Mouse (Mus musculus): ENCODE data around the gene Casp8. TPM values are rescaled to one million over a fixed set of nuclear protein-coding genes. Genes with fewer than 3 reads are reported as not detected.
"Not testable (repeated sequence)": the region's sequence is repeated elsewhere in the genome, so short reads cannot be mapped to it uniquely, and the experiment has no call there.

The Casp8 gene
- total and polyA plus RNA-seq, 3 experiments, result 36.2 to 59.3 (median 53.3) TPM

- H3K9ac ChIP-seq (ENCODE audit: insufficient read depth, low read depth), result no peak overlapping the region
- dilution Hi-C loops (cut with MboI; ENCODE audit: extremely low pct_ligation_motif_present, extremely low pct_unique_long_range_greater_than_20kb, low sequenced_read_pairs) (no loop called here), in situ Hi-C loops (cut with MboI; ENCODE audit: low pct_ligation_motif_present, low pct_unique_long_range_greater_than_20kb, low sequenced_read_pairs) (loop anchor here (10.0 kb wide), 2 partner anchors 85 to 125 kb away; no protein-coding TSS in a partner anchor)
- H3K36me3 ChIP-seq (replicated peaks in 1 of 2; ENCODE audit: control insufficient read depth in 1 of 2, insufficient read depth in 1 of 2, low read length in 1 of 2), result no peaks in the 10 kb centered on the region
- no peak overlapping the region for H3K4me2 ChIP-seq (ENCODE audit: insufficient read depth, low read depth, poor library complexity, severe bottlenecking)
- TF ChIP-seq EP300 (IDR thresholded peaks at IDR 0.05; ENCODE audit: low read length), result no peak
- no peak for DNase-seq (ENCODE audit: extremely low read depth)
- peaks cover 0 to 19% of the 10 kb centered on the region in 2 experiments; a peak in 2 of 4 replicates for H3K4me1 ChIP-seq (ENCODE audit: control insufficient read depth in 1 of 2, insufficient read depth in 2 of 2)
- H3K4me3 ChIP-seq (replicated peaks in 1 of 3; ENCODE audit: low read depth in 2 of 3, low read length in 2 of 3, poor library complexity in 1 of 3), result no peak overlapping the region
- H3K79me2 ChIP-seq (replicated peaks; ENCODE audit: control insufficient read depth, extremely low read depth, insufficient read depth, poor library complexity, severe bottlenecking), result no peaks in the 10 kb centered on the region
- H3K9me3 ChIP-seq (replicated peaks; ENCODE audit: low read length), result peaks cover 6% of the 10 kb centered on the region
- H3K27ac ChIP-seq (ENCODE audit: insufficient read depth, low read depth), result no peak overlapping the region
- no peaks in the 10 kb centered on the region for H3K27me3 ChIP-seq (replicated peaks)
These were observed 94.8 kb downstream of the Casp8 start for GRCm38 (mm10) chr1:58889826-58890546.

- H3K4me2 ChIP-seq (ENCODE audit: insufficient read depth, low read depth, poor library complexity, severe bottlenecking); H3K9ac ChIP-seq (ENCODE audit: insufficient read depth, low read depth); H3K36me3 ChIP-seq (replicated peaks in 1 of 2; ENCODE audit: control insufficient read depth in 1 of 2, insufficient read depth in 1 of 2, low read length in 1 of 2); H3K4me3 ChIP-seq (replicated peaks in 1 of 3; ENCODE audit: low read depth in 2 of 3, low read length in 2 of 3, poor library complexity in 1 of 3); H3K9me3 ChIP-seq (replicated peaks; ENCODE audit: low read length); H3K79me2 ChIP-seq (replicated peaks; ENCODE audit: control insufficient read depth, extremely low read depth, insufficient read depth, poor library complexity, severe bottlenecking); H3K27ac ChIP-seq (ENCODE audit: insufficient read depth, low read depth); DNase-seq (ENCODE audit: extremely low read depth); dilution Hi-C loops (cut with MboI; ENCODE audit: extremely low pct_ligation_motif_present, extremely low pct_unique_long_range_greater_than_20kb, low sequenced_read_pairs); H3K27me3 ChIP-seq (replicated peaks): not testable (repeated sequence)
- peaks cover 0 to 21% of the 10 kb centered on the region in 2 experiments; a peak in 2 of 4 replicates for H3K4me1 ChIP-seq (ENCODE audit: control insufficient read depth in 1 of 2, insufficient read depth in 2 of 2)
- in situ Hi-C loops (cut with MboI; ENCODE audit: low pct_ligation_motif_present, low pct_unique_long_range_greater_than_20kb, low sequenced_read_pairs), result loop anchor here (10.0 kb wide), 2 partner anchors 86 to 126 kb away; no protein-coding TSS in a partner anchor
These were observed 95.6 kb downstream of the Casp8 start for GRCm38 (mm10) chr1:58890697-58891290.

- H3K79me2 ChIP-seq (replicated peaks; ENCODE audit: control insufficient read depth, extremely low read depth, insufficient read depth, poor library complexity, severe bottlenecking); H3K4me3 ChIP-seq (replicated peaks in 1 of 3; ENCODE audit: low read depth in 2 of 3, low read length in 2 of 3, poor library complexity in 1 of 3); H3K27ac ChIP-seq (ENCODE audit: insufficient read depth, low read depth); H3K9me3 ChIP-seq (replicated peaks; ENCODE audit: low read length); DNase-seq (ENCODE audit: extremely low read depth); H3K4me2 ChIP-seq (ENCODE audit: insufficient read depth, low read depth, poor library complexity, severe bottlenecking); H3K9ac ChIP-seq (ENCODE audit: insufficient read depth, low read depth); H3K36me3 ChIP-seq (replicated peaks in 1 of 2; ENCODE audit: control insufficient read depth in 1 of 2, insufficient read depth in 1 of 2, low read length in 1 of 2); H3K27me3 ChIP-seq (replicated peaks); dilution Hi-C loops (cut with MboI; ENCODE audit: extremely low pct_ligation_motif_present, extremely low pct_unique_long_range_greater_than_20kb, low sequenced_read_pairs): not testable (repeated sequence)
- in situ Hi-C loops (cut with MboI; ENCODE audit: low pct_ligation_motif_present, low pct_unique_long_range_greater_than_20kb, low sequenced_read_pairs), result loop anchor here (10.0 kb wide), 2 partner anchors 87 to 127 kb away; no protein-coding TSS in a partner anchor
- peaks cover 0 to 27% of the 10 kb centered on the region in 2 experiments; a peak in 2 of 4 replicates for H3K4me1 ChIP-seq (ENCODE audit: control insufficient read depth in 1 of 2, insufficient read depth in 2 of 2)
These were observed 96.5 kb downstream of the Casp8 start for GRCm38 (mm10) chr1:58891481-58892170.

GRCm38 (mm10) chr1:58892386-58892785, 97.2 kb downstream of the Casp8 start:
- H3K36me3 ChIP-seq (replicated peaks in 1 of 2; ENCODE audit: control insufficient read depth in 1 of 2, insufficient read depth in 1 of 2, low read length in 1 of 2); H3K27ac ChIP-seq (ENCODE audit: insufficient read depth, low read depth); H3K4me3 ChIP-seq (replicated peaks in 1 of 3; ENCODE audit: low read depth in 2 of 3, low read length in 2 of 3, poor library complexity in 1 of 3); H3K9ac ChIP-seq (ENCODE audit: insufficient read depth, low read depth); dilution Hi-C loops (cut with MboI; ENCODE audit: extremely low pct_ligation_motif_present, extremely low pct_unique_long_range_greater_than_20kb, low sequenced_read_pairs); H3K9me3 ChIP-seq (replicated peaks; ENCODE audit: low read length); H3K4me2 ChIP-seq (ENCODE audit: insufficient read depth, low read depth, poor library complexity, severe bottlenecking); H3K79me2 ChIP-seq (replicated peaks; ENCODE audit: control insufficient read depth, extremely low read depth, insufficient read depth, poor library complexity, severe bottlenecking); H3K27me3 ChIP-seq (replicated peaks): not testable (repeated sequence)
- DNase-seq (ENCODE audit: extremely low read depth), result peak; percentile 54
- in situ Hi-C loops (cut with MboI; ENCODE audit: low pct_ligation_motif_present, low pct_unique_long_range_greater_than_20kb, low sequenced_read_pairs), result loop anchor here (10.0 kb wide), 2 partner anchors 88 to 128 kb away; no protein-coding TSS in a partner anchor
- peak; percentile 27; the same call in 1 of the 2 replicates for TF ChIP-seq MEF2A (IDR thresholded peaks at IDR 0.05; ENCODE audit: borderline replicate concordance, low read depth, low read length)
- peak; percentile 36; the same call in 1 of the 2 replicates for TF ChIP-seq EP300 (IDR thresholded peaks at IDR 0.05; ENCODE audit: low read length)
- 0 out of 2 replicates have a peak, but pooled peaks have one; percentile 39 for TF ChIP-seq IRF4 (IDR thresholded peaks at IDR 0.05; ENCODE audit: low read depth, low read length)
- TF ChIP-seq TCF12 (IDR thresholded peaks at IDR 0.05; ENCODE audit: low read depth, low read length), result peak; percentile 36; the same call in 1 of the 2 replicates
- 0 out of 2 replicates have a peak, but pooled peaks have one; percentile 15 for TF ChIP-seq JUND (conservative IDR thresholded peaks at IDR 0.05; ENCODE audit: low read depth, low read length)
- peaks cover 0 to 31% of the 10 kb centered on the region in 2 experiments; a peak in 2 of 4 replicates for H3K4me1 ChIP-seq (ENCODE audit: control insufficient read depth in 1 of 2, insufficient read depth in 2 of 2)
